Mouse (Mus musculus) liver, adult 2 months (tissue): ENCODE measurements around the gene Smndc1.

ENCODE experiments used
- CTCF ChIP-seq: fragments of 200-500 bp; IDR thresholded peaks from 2 replicates; pipeline ENCODE4 v1.5.1; 2011; ENCODE audit warnings: low read depth, low read length, control low read depth
- POLR2A ChIP-seq: fragments of 200-500 bp; IDR thresholded peaks from 2 replicates; pipeline ENCODE4 v1.6.1; 2011; ENCODE audit warnings: low read length, control low read depth; ENCODE audit not compliant: insufficient read depth; ENCODE audit errors: extremely low read depth

- no peak for TF ChIP-seq CTCF
- no peak for TF ChIP-seq POLR2A
These were observed 10.1 kb upstream of the Smndc1 start for GRCm38 (mm10) chr19:53400332-53401110.
